Mouse (Mus musculus): ENCODE data around the gene Zranb1.

DNA sequence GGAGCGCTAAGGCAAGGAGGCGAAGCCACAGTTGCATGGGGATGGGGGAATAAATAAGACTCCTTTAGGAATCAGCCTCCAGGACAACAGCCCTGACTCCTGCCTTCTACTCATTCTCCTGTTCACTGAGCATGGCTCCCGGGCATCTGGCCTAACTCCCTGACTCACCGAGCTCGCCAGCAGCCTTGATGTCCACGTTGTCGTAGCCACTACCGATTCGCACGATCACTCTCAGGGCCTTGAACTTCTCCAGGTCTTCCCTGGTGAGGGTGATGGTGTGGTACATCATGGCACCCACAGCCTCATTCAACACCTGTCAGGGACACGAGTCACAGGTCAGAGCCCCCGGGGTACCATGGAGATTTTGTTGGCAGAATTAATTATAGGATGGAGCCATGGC is 67.7 kb downstream of the Zranb1 start:
- TF ChIP-seq CEBPB (IDR thresholded peaks at IDR 0.05; ENCODE audit: low read depth) (no peak), CTCF (IDR thresholded peaks at IDR 0.05; ENCODE audit: control insufficient read depth, insufficient read depth, insufficient read length) (no peak), USF1 (IDR thresholded peaks at IDR 0.05; ENCODE audit: low read depth) (no peak), FOSL1 (IDR thresholded peaks at IDR 0.05; ENCODE audit: insufficient read depth, low read length, poor library complexity, severe bottlenecking) (no peak), MYOD1 (IDR thresholded peaks at IDR 0.05; ENCODE audit: control insufficient read depth, insufficient read length, low read depth) (no peak)
